Mouse (Mus musculus): Measurements from ENCODE around the gene Sept11. TPM values are rescaled to one million over a fixed set of nuclear protein-coding genes. Genes with fewer than 3 reads are reported as not detected.

Gene Sept11
- polyA plus RNA-seq, 1 experiment from 2014 or later, result 224 TPM

- peak overlapping the region; percentile 1; the same call in 1 of the 2 replicates for H3K27ac ChIP-seq (ENCODE audit: low read depth, low read length)
- no peak overlapping the region for H3K4me3 ChIP-seq (ENCODE audit: low read length)
- no peak for ATAC-seq (ENCODE audit: low FRiP score, low TSS enrichment)
Observed at GRCm38 (mm10) chr5:93115854-93116253, 22.6 kb downstream of the Sept11 start.

GRCm38 (mm10) chr5:93117648-93118047 is 24.4 kb downstream of the Sept11 start:
- no peak overlapping the region for H3K27ac ChIP-seq (ENCODE audit: low read depth, low read length)
- peaks cover 52% of the 10 kb centered on the region for H3K4me1 ChIP-seq (ENCODE audit: control insufficient read depth, insufficient read depth, low read length)
- H3K36me3 ChIP-seq (ENCODE audit: control insufficient read depth, insufficient read depth, low read length), result no peaks in the 10 kb centered on the region
- peak; percentile 46 for ATAC-seq (ENCODE audit: low FRiP score, low TSS enrichment)
- no peak overlapping the region for H3K4me2 ChIP-seq (replicated peaks; ENCODE audit: low read depth, low read length)
- H3K9me3 ChIP-seq (ENCODE audit: control insufficient read depth, low read length), result no peaks in the 10 kb centered on the region
- H3K9ac ChIP-seq (ENCODE audit: low read depth, low read length), result no peak overlapping the region
- WGBS, result 49% methylated on average over 8 of the region's 8 CpGs
- no peaks in the 10 kb centered on the region for H3K27me3 ChIP-seq (ENCODE audit: control insufficient read depth, insufficient read depth, low read length)
- no peak overlapping the region for H3K4me3 ChIP-seq (ENCODE audit: low read length)

More at GRCm38 (mm10) chr5:93115854-93116253, 22.6 kb downstream of the Sept11 start:
- no peak overlapping the region for H3K4me2 ChIP-seq (replicated peaks; ENCODE audit: low read depth, low read length)
- 72% methylated on average over 13 of the region's 13 CpGs for WGBS
- no peaks in the 10 kb centered on the region for H3K9me3 ChIP-seq (ENCODE audit: control insufficient read depth, low read length)
- no peak overlapping the region for H3K9ac ChIP-seq (ENCODE audit: low read depth, low read length)
- no peaks in the 10 kb centered on the region; the same call in 1 of the 2 replicates for H3K36me3 ChIP-seq (ENCODE audit: control insufficient read depth, insufficient read depth, low read length)
- peaks cover 47% of the 10 kb centered on the region for H3K4me1 ChIP-seq (ENCODE audit: control insufficient read depth, insufficient read depth, low read length)
- H3K27me3 ChIP-seq (ENCODE audit: control insufficient read depth, insufficient read depth, low read length), result no peaks in the 10 kb centered on the region

GRCm38 (mm10) chr5:93121660-93122059 is 28.4 kb downstream of the Sept11 start:
- no peaks in the 10 kb centered on the region for H3K36me3 ChIP-seq (ENCODE audit: control insufficient read depth, insufficient read depth, low read length)
- H3K4me1 ChIP-seq (ENCODE audit: control insufficient read depth, insufficient read depth, low read length), result peaks cover 43% of the 10 kb centered on the region
- H3K27me3 ChIP-seq (ENCODE audit: control insufficient read depth, insufficient read depth, low read length), result no peaks in the 10 kb centered on the region
- H3K4me3 ChIP-seq (ENCODE audit: low read length), result no peak overlapping the region
- H3K27ac ChIP-seq (ENCODE audit: low read depth, low read length), result no peak overlapping the region
- H3K9ac ChIP-seq (ENCODE audit: low read depth, low read length), result no peak overlapping the region
- no peak overlapping the region for H3K4me2 ChIP-seq (replicated peaks; ENCODE audit: low read depth, low read length)
- ATAC-seq (ENCODE audit: low FRiP score, low TSS enrichment), result no peak
- no peaks in the 10 kb centered on the region for H3K9me3 ChIP-seq (ENCODE audit: control insufficient read depth, low read length)
- WGBS, result 70% methylated on average over 8 of the region's 8 CpGs

- H3K9me3 ChIP-seq (ENCODE audit: control insufficient read depth, low read length), result no peaks in the 10 kb centered on the region
- 44% methylated on average over 9 of the region's 9 CpGs for WGBS
- no peaks in the 10 kb centered on the region for H3K36me3 ChIP-seq (ENCODE audit: control insufficient read depth, insufficient read depth, low read length)
- H3K27me3 ChIP-seq (ENCODE audit: control insufficient read depth, insufficient read depth, low read length), result no peaks in the 10 kb centered on the region
- H3K27ac ChIP-seq (ENCODE audit: low read depth, low read length), result peak overlapping the region; percentile 78
- ATAC-seq (ENCODE audit: low FRiP score, low TSS enrichment), result peak; percentile 43; the same call in 1 of the 2 replicates
- no peak overlapping the region for H3K4me2 ChIP-seq (replicated peaks; ENCODE audit: low read depth, low read length)
- no peak overlapping the region for H3K4me3 ChIP-seq (ENCODE audit: low read length)
- peaks cover 59% of the 10 kb centered on the region for H3K4me1 ChIP-seq (ENCODE audit: control insufficient read depth, insufficient read depth, low read length)
- no peak overlapping the region; the same call in 1 of the 2 replicates for H3K9ac ChIP-seq (ENCODE audit: low read depth, low read length)
Observed at GRCm38 (mm10) chr5:93124031-93124826, 31.0 kb downstream of the Sept11 start.

GRCm38 (mm10) chr5:93125325-93125724 is 32.1 kb downstream of the Sept11 start:
- H3K9me3 ChIP-seq (ENCODE audit: control insufficient read depth, low read length), result no peaks in the 10 kb centered on the region
- no peaks in the 10 kb centered on the region for H3K27me3 ChIP-seq (ENCODE audit: control insufficient read depth, insufficient read depth, low read length)
- WGBS, result 91% methylated on average over 6 of the region's 6 CpGs
- H3K4me2 ChIP-seq (replicated peaks; ENCODE audit: low read depth, low read length), result no peak overlapping the region
- H3K9ac ChIP-seq (ENCODE audit: low read depth, low read length), result no peak overlapping the region
- H3K27ac ChIP-seq (ENCODE audit: low read depth, low read length), result no peak overlapping the region
- peaks cover 68% of the 10 kb centered on the region for H3K4me1 ChIP-seq (ENCODE audit: control insufficient read depth, insufficient read depth, low read length)
- no peaks in the 10 kb centered on the region for H3K36me3 ChIP-seq (ENCODE audit: control insufficient read depth, insufficient read depth, low read length)
- ATAC-seq (ENCODE audit: low FRiP score, low TSS enrichment), result no peak
- H3K4me3 ChIP-seq (ENCODE audit: low read length), result no peak overlapping the region

GRCm38 (mm10) chr5:93126222-93126929 is 33.1 kb downstream of the Sept11 start:
- H3K4me3 ChIP-seq (ENCODE audit: low read length), result no peak overlapping the region
- peak overlapping the region; percentile 21; the same call in 1 of the 2 replicates for H3K27ac ChIP-seq (ENCODE audit: low read depth, low read length)
- no peaks in the 10 kb centered on the region for H3K9me3 ChIP-seq (ENCODE audit: control insufficient read depth, low read length)
- peaks cover 68% of the 10 kb centered on the region for H3K4me1 ChIP-seq (ENCODE audit: control insufficient read depth, insufficient read depth, low read length)
- 51% methylated on average over 12 of the region's 12 CpGs for WGBS
- no peaks in the 10 kb centered on the region for H3K27me3 ChIP-seq (ENCODE audit: control insufficient read depth, insufficient read depth, low read length)
- no peak overlapping the region for H3K4me2 ChIP-seq (replicated peaks; ENCODE audit: low read depth, low read length)
- ATAC-seq (ENCODE audit: low FRiP score, low TSS enrichment), result no peak
- H3K9ac ChIP-seq (ENCODE audit: low read depth, low read length), result no peak overlapping the region
- no peaks in the 10 kb centered on the region for H3K36me3 ChIP-seq (ENCODE audit: control insufficient read depth, insufficient read depth, low read length)

- H3K4me3 ChIP-seq (ENCODE audit: low read length), result no peak overlapping the region
- H3K27me3 ChIP-seq (ENCODE audit: control insufficient read depth, insufficient read depth, low read length), result no peaks in the 10 kb centered on the region
- H3K4me2 ChIP-seq (replicated peaks; ENCODE audit: low read depth, low read length), result no peak overlapping the region
- H3K36me3 ChIP-seq (ENCODE audit: control insufficient read depth, insufficient read depth, low read length), result no peaks in the 10 kb centered on the region
- peaks cover 75% of the 10 kb centered on the region for H3K4me1 ChIP-seq (ENCODE audit: control insufficient read depth, insufficient read depth, low read length)
- H3K9me3 ChIP-seq (ENCODE audit: control insufficient read depth, low read length), result no peaks in the 10 kb centered on the region
- H3K9ac ChIP-seq (ENCODE audit: low read depth, low read length), result no peak overlapping the region
- 58% methylated on average over 4 of the region's 4 CpGs for WGBS
- H3K27ac ChIP-seq (ENCODE audit: low read depth, low read length), result peak overlapping the region; percentile 21; the same call in 1 of the 2 replicates
- ATAC-seq (ENCODE audit: low FRiP score, low TSS enrichment), result no peak
Observed at GRCm38 (mm10) chr5:93126930-93127562, 33.8 kb downstream of the Sept11 start.

- H3K4me2 ChIP-seq (replicated peaks; ENCODE audit: low read depth, low read length), result no peak overlapping the region
- H3K9me3 ChIP-seq (ENCODE audit: control insufficient read depth, low read length), result no peaks in the 10 kb centered on the region
- peak; percentile 37 for ATAC-seq (ENCODE audit: low FRiP score, low TSS enrichment)
- H3K4me3 ChIP-seq (ENCODE audit: low read length), result no peak overlapping the region; the same call in 1 of the 2 replicates
- H3K27ac ChIP-seq (ENCODE audit: low read depth, low read length), result peak overlapping the region; percentile 57; the same call in 1 of the 2 replicates
- peaks cover 82% of the 10 kb centered on the region for H3K4me1 ChIP-seq (ENCODE audit: control insufficient read depth, insufficient read depth, low read length)
- H3K27me3 ChIP-seq (ENCODE audit: control insufficient read depth, insufficient read depth, low read length), result no peaks in the 10 kb centered on the region
- no peak overlapping the region for H3K9ac ChIP-seq (ENCODE audit: low read depth, low read length)
- WGBS, result 10% methylated on average over 3 of the region's 3 CpGs
- no peaks in the 10 kb centered on the region for H3K36me3 ChIP-seq (ENCODE audit: control insufficient read depth, insufficient read depth, low read length)
Observed at GRCm38 (mm10) chr5:93127722-93128121, 34.5 kb downstream of the Sept11 start.

Measured in kidney, embryonic 14.5 days (tissue).